Mouse (Mus musculus) cerebellum, adult 2 months (tissue): Measurements from ENCODE around the gene Pdlim1.

Experiments used
- CTCF ChIP-seq: fragments of 200-500 bp; IDR thresholded peaks from 2 replicates; pipeline ENCODE4 v1.5.1; 2011; ENCODE audit warnings: low read depth, mild to moderate bottlenecking, control low read depth, low read length, moderate library complexity, borderline replicate concordance; ENCODE audit not compliant: insufficient read depth
- POLR2A ChIP-seq: fragments of 200-500 bp; IDR thresholded peaks from 2 replicates; pipeline ENCODE4 v1.6.1; 2011; ENCODE audit warnings: low read length, control low read depth, borderline replicate concordance; ENCODE audit not compliant: insufficient read depth

- TF ChIP-seq CTCF, result no peak
- TF ChIP-seq POLR2A, result no peak
Observed at GRCm38 (mm10) chr19:40190596-40190995, 81.0 kb downstream of the Pdlim1 start.
